Mouse (Mus musculus): ENCODE results near the gene Wdr38. TPM values are rescaled to one million over a fixed set of nuclear protein-coding genes. Genes with fewer than 3 reads are reported as not detected.

Wdr38 gene
- polyA plus RNA-seq, 1 experiment from 2014 or later, result 1.6 TPM

Other genes with a start within 250 kb of the Wdr38 start
- 2.3 TPM in 2 replicates for gene Nr6a1, start 69.8 kb upstream of the Wdr38 start, polyA plus RNA-seq (2015; fragmentation: Nextera tagmentation; extraction: Ambion mirVana)
- gene Olfml2a, start 65.5 kb upstream of the Wdr38 start, polyA plus RNA-seq (2015; fragmentation: Nextera tagmentation; extraction: Ambion mirVana), result 7.1 and 8.4 TPM in 2 replicates
- 146 and 156 TPM in 2 replicates for gene Arpc5l, start 7.9 kb downstream of the Wdr38 start, polyA plus RNA-seq (2015; fragmentation: Nextera tagmentation; extraction: Ambion mirVana)
- gene Rpl35, start 8.1 kb downstream of the Wdr38 start, polyA plus RNA-seq (2015; fragmentation: Nextera tagmentation; extraction: Ambion mirVana), result 636 TPM in 2 replicates
- 27.9 and 28.9 TPM in 2 replicates for gene Golga1, start 68.1 kb downstream of the Wdr38 start, polyA plus RNA-seq (2015; fragmentation: Nextera tagmentation; extraction: Ambion mirVana)
- gene Scai, start 193.3 kb downstream of the Wdr38 start, polyA plus RNA-seq (2015; fragmentation: Nextera tagmentation; extraction: Ambion mirVana), result 16.5 and 17.6 TPM in 2 replicates
- gene Ppp6c, start 229.0 kb downstream of the Wdr38 start, polyA plus RNA-seq (2015; fragmentation: Nextera tagmentation; extraction: Ambion mirVana), result 67.1 and 73.5 TPM in 2 replicates

Data from neural tube, embryonic 15.5 days (tissue).